Mouse (Mus musculus) heart, embryonic 10.5 days (tissue): ENCODE results near the gene Traf3. TPM values are rescaled to one million over a fixed set of nuclear protein-coding genes. Genes with fewer than 3 reads are reported as not detected.

Experiments
- DNase-seq: peaks from one replicate; pipeline ENCODE4 v3.0.0-alpha.2; 2017; ENCODE audit warnings: low spot score
- H3K27ac ChIP-seq: fragments of 300-500 bp; sonication (generic); 2 replicates; pipeline ENCODE4 v1.5.1; 2016; ENCODE audit warnings: mild to moderate bottlenecking
- H3K27me3 ChIP-seq: fragments of 300-500 bp; sonication (generic); 2 replicates; pipeline ENCODE4 v1.6.1; 2016; ENCODE audit warnings: mild to moderate bottlenecking; ENCODE audit not compliant: poor library complexity, insufficient read depth, severe bottlenecking
- H3K36me3 ChIP-seq: fragments of 300-500 bp; sonication (generic); 2 replicates; pipeline ENCODE4 v1.6.1; 2016; ENCODE audit warnings: mild to moderate bottlenecking, moderate library complexity
- H3K4me1 ChIP-seq: fragments of 300-500 bp; sonication (generic); 2 replicates; pipeline ENCODE4 v1.6.1; 2016; ENCODE audit warnings: mild to moderate bottlenecking
- H3K4me3 ChIP-seq: fragments of 300-500 bp; sonication (generic); 2 replicates; pipeline ENCODE4 v1.5.1; 2016; ENCODE audit warnings: mild to moderate bottlenecking, moderate library complexity
- H3K9me3 ChIP-seq: fragments of 300-500 bp; sonication (generic); 2 replicates; pipeline ENCODE4 v1.6.1; 2016; ENCODE audit warnings: mild to moderate bottlenecking, moderate library complexity
- WGBS: fragments of 180-500 bp; shearing (Covaris S2); methylation state at CpG from one replicate; pipeline ENCODE4 v1.1.7; 2016; 5-methylcytosine and 5-hydroxymethylcytosine counted together
- polyA plus RNA-seq: library from polyadenylated mRNA; unstranded; fragments of >200 nt; fragmentation: Nextera tagmentation; extraction: Ambion mirVana; gene quantifications from 2 replicates; pipeline ENCODE4 v1.2.1, GENCODE M21; 2016

Traf3 gene
- polyA plus RNA-seq, 1 experiment from 2014 or later = 7.2 TPM

GRCm38 (mm10) chr12:111249095-111249494, 82.9 kb downstream of the Traf3 start:
- no peaks in the 10 kb centered on the region for H3K9me3 ChIP-seq
- no peaks in the 10 kb centered on the region for H3K4me1 ChIP-seq
- H3K4me3 ChIP-seq = no peak overlapping the region
- DNase-seq = no peak
- no peaks in the 10 kb centered on the region; the same call in 1 of the 2 replicates for H3K27me3 ChIP-seq
- 51% methylated on average over 3 of the region's 3 CpGs for WGBS
- H3K27ac ChIP-seq = no peak overlapping the region
- peaks cover 27% of the 10 kb centered on the region for H3K36me3 ChIP-seq

DNA sequence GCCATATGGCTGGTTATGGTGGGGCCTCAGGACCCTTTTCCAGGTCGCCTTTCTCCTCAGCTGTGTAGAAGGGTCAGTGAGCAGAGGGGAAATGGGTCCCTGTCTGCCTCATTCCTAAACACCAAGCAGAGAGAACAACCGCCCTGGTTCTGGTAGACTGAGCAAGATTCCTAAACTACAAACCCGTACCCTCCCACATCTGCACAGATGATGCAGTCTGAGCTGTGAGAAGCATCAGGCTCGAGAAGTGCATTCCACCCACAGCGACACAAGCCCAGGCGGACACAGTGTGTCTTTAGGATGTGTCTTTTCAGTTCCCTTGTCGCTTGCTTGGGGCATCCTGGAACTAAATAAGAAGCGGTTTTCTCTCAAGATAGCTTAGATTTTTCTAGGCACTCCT, 83.9 kb downstream of the Traf3 start:
- 86% methylated on average over 8 of the region's 8 CpGs for WGBS
- no peaks in the 10 kb centered on the region; the same call in 1 of the 2 replicates for H3K27me3 ChIP-seq
- H3K36me3 ChIP-seq = peaks cover 27% of the 10 kb centered on the region

GRCm38 (mm10) chr12:111251227-111251626, 85.1 kb downstream of the Traf3 start:
- WGBS = 68% methylated on average over 9 of the region's 9 CpGs

More for the DNA sequence above, 83.9 kb downstream of the Traf3 start:
- no peak for DNase-seq
- Histone ChIP-seq H3K27ac (no peak overlapping the region), H3K4me1 (no peaks in the 10 kb centered on the region), H3K4me3 (no peak overlapping the region), H3K9me3 (no peaks in the 10 kb centered on the region)

DNA sequence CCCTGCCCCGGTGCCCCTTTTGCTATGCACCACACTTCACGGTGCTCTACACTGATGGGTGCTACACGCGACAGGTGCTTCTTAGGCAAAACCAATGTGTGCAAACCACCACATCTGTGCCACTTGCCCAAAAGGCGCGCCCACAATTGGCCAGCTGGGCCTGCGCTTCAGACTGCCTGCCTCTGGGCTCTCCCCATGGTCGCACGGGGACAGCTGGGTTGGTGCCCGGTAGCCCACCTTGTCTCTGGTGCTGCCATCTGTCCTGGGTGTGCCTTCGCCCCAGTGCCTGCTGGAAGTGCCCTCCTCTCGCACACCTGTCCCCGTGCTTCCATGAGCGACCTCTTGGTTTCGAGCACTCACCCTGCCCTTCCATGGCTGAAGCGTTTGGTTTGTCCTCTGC, 97.5 kb downstream of the Traf3 start:
- Histone ChIP-seq H3K4me3 (no peak overlapping the region), H3K27ac (no peak overlapping the region), H3K4me1 (peaks cover 11% of the 10 kb centered on the region; the same call in 1 of the 2 replicates), H3K27me3 (peaks cover 9% of the 10 kb centered on the region), H3K9me3 (no peaks in the 10 kb centered on the region), H3K36me3 (peaks cover 35% of the 10 kb centered on the region)
- no peak for DNase-seq
- WGBS = 89% methylated on average over 16 of the region's 16 CpGs

More at GRCm38 (mm10) chr12:111251227-111251626, 85.1 kb downstream of the Traf3 start:
- H3K27ac ChIP-seq = no peak overlapping the region
- no peaks in the 10 kb centered on the region for H3K4me1 ChIP-seq
- no peak overlapping the region for H3K4me3 ChIP-seq
- H3K36me3 ChIP-seq = peaks cover 35% of the 10 kb centered on the region
- no peak for DNase-seq
- no peaks in the 10 kb centered on the region; the same call in 1 of the 2 replicates for H3K27me3 ChIP-seq
- H3K9me3 ChIP-seq = no peaks in the 10 kb centered on the region

- 67% methylated on average over 5 of the region's 5 CpGs for WGBS
Observed at GRCm38 (mm10) chr12:111265212-111265611, 99.0 kb downstream of the Traf3 start.

GRCm38 (mm10) chr12:111266592-111266991, 100.4 kb downstream of the Traf3 start:
- WGBS = 84% methylated on average over 12 of the region's 12 CpGs
- no peak overlapping the region for H3K27ac ChIP-seq
- no peak for DNase-seq
- H3K4me3 ChIP-seq = no peak overlapping the region
- no peaks in the 10 kb centered on the region for H3K9me3 ChIP-seq
- peaks cover 38% of the 10 kb centered on the region for H3K27me3 ChIP-seq
- peaks cover 21% of the 10 kb centered on the region for H3K36me3 ChIP-seq
- H3K4me1 ChIP-seq = peaks cover 24% of the 10 kb centered on the region

More at GRCm38 (mm10) chr12:111265212-111265611, 99.0 kb downstream of the Traf3 start:
- no peak for DNase-seq
- peaks cover 15% of the 10 kb centered on the region; the same call in 1 of the 2 replicates for H3K4me1 ChIP-seq
- H3K27me3 ChIP-seq = peaks cover 24% of the 10 kb centered on the region
- H3K36me3 ChIP-seq = peaks cover 35% of the 10 kb centered on the region
- H3K9me3 ChIP-seq = no peaks in the 10 kb centered on the region
- H3K27ac ChIP-seq = no peak overlapping the region
- H3K4me3 ChIP-seq = no peak overlapping the region

DNA sequence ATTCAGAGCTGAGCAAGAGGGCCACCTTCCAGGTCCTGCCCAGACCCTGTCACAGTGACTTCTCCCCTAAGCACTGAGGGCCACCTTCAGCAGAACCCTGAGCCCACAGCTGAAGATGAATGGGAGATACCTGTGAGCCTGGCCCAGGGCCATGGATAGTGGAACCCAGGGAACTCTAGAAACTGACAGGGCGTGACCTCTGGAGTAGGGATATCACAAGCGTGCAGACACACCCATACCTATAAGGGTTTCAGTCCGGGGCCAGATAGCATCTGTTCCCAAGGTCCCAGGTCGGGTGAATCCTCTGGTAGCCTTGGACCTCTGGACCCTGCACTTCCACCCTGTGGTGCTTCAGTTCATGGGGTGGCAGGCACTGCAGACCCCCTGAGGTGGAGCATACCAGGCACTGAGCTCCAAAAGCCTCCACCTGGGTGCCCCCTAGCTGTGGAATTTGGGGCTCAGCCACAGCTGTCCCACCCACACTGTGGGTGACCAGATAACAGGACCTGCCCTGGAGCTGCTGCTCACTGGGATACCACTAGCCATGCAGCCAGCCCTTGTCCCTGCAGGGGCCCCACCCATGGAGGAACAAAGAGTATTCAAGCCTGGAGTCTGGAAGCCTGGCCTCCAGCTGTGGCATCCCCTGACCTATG, 101.6 kb downstream of the Traf3 start:
- H3K36me3 ChIP-seq = peaks cover 16% of the 10 kb centered on the region
- no peak overlapping the region for H3K27ac ChIP-seq
- H3K9me3 ChIP-seq = no peaks in the 10 kb centered on the region
- H3K27me3 ChIP-seq = peaks cover 50% of the 10 kb centered on the region
- WGBS = 64% methylated on average over 4 of the region's 4 CpGs
- no peak for DNase-seq
- no peak overlapping the region for H3K4me3 ChIP-seq
- H3K4me1 ChIP-seq = peaks cover 28% of the 10 kb centered on the region

GRCm38 (mm10) chr12:111270629-111271277, 104.6 kb downstream of the Traf3 start, which contains the start of gene Amn:
Amn (plus strand) TSS chr12:111271095.
- peak within 1 kb of the TSS; percentile 33; the same call in 1 of the 2 replicates for H3K4me3 ChIP-seq
- WGBS = 28% methylated on average over 25 of the region's 25 CpGs
- H3K27ac ChIP-seq = no peak within 1 kb of the TSS

GRCm38 (mm10) chr12:111271406-111271805, 105.2 kb downstream of the Traf3 start:
- Histone ChIP-seq H3K4me1 (peaks cover 51% of the 10 kb centered on the region), H3K27me3 (peaks cover 86% of the 10 kb centered on the region), H3K36me3 (no peaks in the 10 kb centered on the region), H3K27ac (no peak overlapping the region), H3K9me3 (no peaks in the 10 kb centered on the region), H3K4me3 (peak overlapping the region; percentile 33; the same call in 1 of the 2 replicates)
- WGBS = 6% methylated on average over 28 of the region's 28 CpGs
- DNase-seq = no peak

More at GRCm38 (mm10) chr12:111270629-111271277, 104.6 kb downstream of the Traf3 start, which contains the start of gene Amn:
- H3K36me3 ChIP-seq = no peaks in the 10 kb centered on the region
- no peak for DNase-seq
- peaks cover 48% of the 10 kb centered on the region for H3K4me1 ChIP-seq
- H3K9me3 ChIP-seq = no peaks in the 10 kb centered on the region
- peaks cover 80% of the 10 kb centered on the region for H3K27me3 ChIP-seq

- no peak overlapping the region for H3K27ac ChIP-seq
- H3K27me3 ChIP-seq = peaks cover 92% of the 10 kb centered on the region
- 14% methylated on average over 8 of the region's 8 CpGs for whole genome bisulfite sequencing
- H3K4me3 ChIP-seq = peak overlapping the region; percentile 33; the same call in 1 of the 2 replicates
- peaks cover 51% of the 10 kb centered on the region for H3K4me1 ChIP-seq
- H3K9me3 ChIP-seq = no peaks in the 10 kb centered on the region
- H3K36me3 ChIP-seq = no peaks in the 10 kb centered on the region
- no peak for DNase-seq
Observed at GRCm38 (mm10) chr12:111271966-111272365, 105.8 kb downstream of the Traf3 start.

DNA sequence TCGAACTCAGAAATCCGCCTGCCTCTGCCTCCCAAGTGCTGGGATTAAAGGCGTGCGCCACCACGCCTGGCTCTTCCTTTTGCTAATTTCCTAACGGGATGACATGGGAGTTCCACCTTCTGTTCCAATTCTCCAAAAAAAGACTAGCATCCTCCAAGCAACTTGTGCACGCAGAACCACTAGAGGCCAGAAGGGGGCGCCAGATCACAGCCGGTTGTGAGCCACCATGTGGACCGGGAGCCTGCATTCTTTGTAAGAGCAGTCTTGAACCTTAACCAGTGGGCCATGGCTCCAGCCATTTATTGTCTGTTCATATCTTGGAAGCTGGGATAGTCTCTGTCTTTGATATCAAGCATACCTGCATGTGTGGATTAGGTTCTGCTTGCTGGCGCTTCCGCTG, 106.2 kb downstream of the Traf3 start:
- Histone ChIP-seq H3K4me3 (no peak overlapping the region), H3K27me3 (peaks cover 96% of the 10 kb centered on the region), H3K9me3 (no peaks in the 10 kb centered on the region), H3K36me3 (no peaks in the 10 kb centered on the region), H3K27ac (no peak overlapping the region), H3K4me1 (peaks cover 51% of the 10 kb centered on the region)
- WGBS = 18% methylated on average over 12 of the region's 12 CpGs
- no peak for DNase-seq

DNA sequence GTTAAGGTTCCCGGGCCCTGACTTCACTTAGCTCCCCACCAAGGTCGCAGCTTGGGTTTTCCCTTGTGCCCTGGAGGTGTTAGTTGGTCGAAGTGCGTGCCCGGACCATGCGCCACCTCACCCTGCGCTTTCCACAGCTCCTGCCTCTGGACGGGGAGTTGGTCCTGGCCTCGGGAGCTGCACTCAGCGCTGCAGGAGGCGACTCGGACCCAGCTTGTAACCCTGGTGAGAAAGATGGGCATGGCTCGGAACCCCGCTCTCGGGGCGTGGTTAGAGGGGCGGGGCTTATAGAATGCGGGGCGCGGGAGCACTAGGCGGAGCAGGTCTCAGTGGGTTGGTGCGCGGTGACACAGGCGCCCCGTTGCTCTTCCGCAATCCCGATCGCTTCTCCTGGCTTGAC, 107.8 kb downstream of the Traf3 start:
- peaks cover 44% of the 10 kb centered on the region for H3K4me1 ChIP-seq
- peaks cover 87% of the 10 kb centered on the region for H3K27me3 ChIP-seq
- DNase-seq = no peak
- no peaks in the 10 kb centered on the region for H3K36me3 ChIP-seq
- H3K4me3 ChIP-seq = peak overlapping the region; percentile 61
- no peaks in the 10 kb centered on the region for H3K9me3 ChIP-seq
- 0 out of 2 replicates have a peak overlapping the region, but pooled peaks have one; percentile 80 for H3K27ac ChIP-seq
- 4% methylated on average over 28 of the region's 28 CpGs for WGBS
